Mouse (Mus musculus) MEL (cell line): ENCODE measurements around the gene Mettl27. TPM values are rescaled to one million over a fixed set of nuclear protein-coding genes. Genes with fewer than 3 reads are reported as not detected.

Experiments
- DNase-seq: peaks from one replicate; pipeline ENCODE4 v3.0.0; 2011; ENCODE audit warnings: low read depth, low spot score
- H3K27ac ChIP-seq: 2 replicates; pipeline ENCODE4 v1.5.1; 2012; ENCODE audit warnings: low read depth, mild to moderate bottlenecking, control low read depth, low read length, moderate library complexity; ENCODE audit not compliant: control insufficient read depth
- H3K27me3 ChIP-seq, 2 experiments: fragments of 150-350 bp in 1 of 2; sonication (generic) in 1 of 2; 2 replicates each; pipeline ENCODE4 v1.6.1; 2012; ENCODE audit warnings: low read length in 2 of 2, mild to moderate bottlenecking in 2 of 2, improper control_type of control experiment in 1 of 2, moderate library complexity in 1 of 2; ENCODE audit not compliant: insufficient read depth in 2 of 2, control insufficient read depth in 1 of 2
- H3K36me3 ChIP-seq, 2 experiments: 2 replicates each; pipeline ENCODE4 v1.6.1; 2012 to 2014; ENCODE audit warnings: low read length in 2 of 2, improper control_type of control experiment in 1 of 2, inconsistent platforms in 1 of 2, mild to moderate bottlenecking in 1 of 2; ENCODE audit not compliant: insufficient read depth in 2 of 2, control insufficient read depth in 1 of 2
- H3K4me1 ChIP-seq, 2 experiments: fragments of 150-350 bp in 1 of 2; sonication (generic) in 1 of 2; 2 replicates each; pipeline ENCODE4 v1.6.1; 2012; ENCODE audit warnings: low read length in 2 of 2, improper control_type of control experiment in 1 of 2, mild to moderate bottlenecking in 1 of 2; ENCODE audit not compliant: insufficient read depth in 2 of 2, control insufficient read depth in 1 of 2
- H3K4me3 ChIP-seq, 2 experiments: fragments of 150-350 bp in 1 of 2; sonication (generic) in 1 of 2; 2 replicates each; pipeline ENCODE4 v1.5.1; 2012; ENCODE audit warnings: low read depth in 2 of 2, low read length in 2 of 2, mild to moderate bottlenecking in 2 of 2, moderate library complexity in 2 of 2, control low read depth in 1 of 2, improper control_type of control experiment in 1 of 2; ENCODE audit not compliant: control insufficient read depth in 1 of 2, insufficient read depth in 1 of 2
- H3K79me2 ChIP-seq: 2 replicates; pipeline ENCODE4 v1.6.1; 2012; ENCODE audit warnings: mild to moderate bottlenecking, low read length, moderate library complexity; ENCODE audit not compliant: control insufficient read depth, poor library complexity, insufficient read depth
- H3K9ac ChIP-seq: 2 replicates; pipeline ENCODE4 v1.6.1; 2012; ENCODE audit warnings: low read depth, mild to moderate bottlenecking, control low read depth, low read length, moderate library complexity; ENCODE audit not compliant: control insufficient read depth, poor library complexity, severe bottlenecking
- H3K9me3 ChIP-seq: fragments of 150-350 bp; sonication (generic); replicated peaks from 2 replicates; pipeline ENCODE4 v1.6.1; 2012; ENCODE audit warnings: mild to moderate bottlenecking, low read length, improper control_type of control experiment, moderate library complexity; ENCODE audit not compliant: insufficient read depth
- BHLHE40 ChIP-seq: IDR thresholded peaks from 2 replicates; pipeline ENCODE4 v1.6.1; 2012; ENCODE audit warnings: low read depth, mild to moderate bottlenecking, inconsistent platforms, low read length, improper control_type of control experiment, borderline replicate concordance
- CHD1 ChIP-seq: IDR thresholded peaks from 2 replicates; pipeline ENCODE4 v1.6.1; 2012; ENCODE audit warnings: low read depth, mild to moderate bottlenecking, inconsistent platforms, low read length, improper control_type of control experiment
- CHD2 ChIP-seq: IDR thresholded peaks from 2 replicates; pipeline ENCODE4 v1.6.1; 2011; ENCODE audit warnings: low read length, improper control_type of control experiment
- CTCF ChIP-seq, 3 experiments: IDR thresholded peaks in 2 of 3; conservative IDR thresholded peaks in 1 of 3; 2 replicates each; pipeline ENCODE4 v1.5.1; 2011 to 2012; ENCODE audit warnings: low read length in 3 of 3, low read depth in 2 of 3, mild to moderate bottlenecking in 2 of 3, improper control_type of control experiment in 1 of 3, inconsistent platforms in 1 of 3, mixed read lengths in 1 of 3, moderate library complexity in 1 of 3; ENCODE audit not compliant: control insufficient read depth in 1 of 3, insufficient read depth in 1 of 3, poor library complexity in 1 of 3, severe bottlenecking in 1 of 3
- E2F4 ChIP-seq: IDR thresholded peaks from 2 replicates; pipeline ENCODE4 v1.6.1; 2011; ENCODE audit warnings: low read depth, low read length, improper control_type of control experiment, borderline replicate concordance
- ELF1 ChIP-seq: IDR thresholded peaks from 2 replicates; pipeline ENCODE4 v1.6.1; 2014; ENCODE audit warnings: low read depth, mild to moderate bottlenecking, inconsistent platforms, low read length, improper control_type of control experiment, moderate library complexity
- GABPA ChIP-seq: IDR thresholded peaks from 2 replicates; pipeline ENCODE4 v1.6.1; 2012; ENCODE audit warnings: low read depth, mild to moderate bottlenecking, inconsistent platforms, low read length, improper control_type of control experiment, moderate library complexity
- HCFC1 ChIP-seq: IDR thresholded peaks from 2 replicates; pipeline ENCODE4 v1.6.1; 2012; ENCODE audit warnings: low read depth, mild to moderate bottlenecking, inconsistent platforms, low read length, improper control_type of control experiment, moderate library complexity
- KAT2A ChIP-seq: conservative IDR thresholded peaks from 2 replicates; pipeline ENCODE4 v1.6.1; 2012; ENCODE audit warnings: low read depth, low read length, improper control_type of control experiment, inconsistent platforms
- MAFK ChIP-seq: IDR thresholded peaks from 2 replicates; pipeline ENCODE4 v1.6.1; 2011; ENCODE audit warnings: low read depth, mild to moderate bottlenecking, low read length, improper control_type of control experiment, borderline replicate concordance
- MAX ChIP-seq: IDR thresholded peaks from 2 replicates; pipeline ENCODE4 v1.6.1; 2011; ENCODE audit warnings: low read length, improper control_type of control experiment
- MYB ChIP-seq: IDR thresholded peaks from 2 replicates; pipeline ENCODE4 v1.6.1; 2011; ENCODE audit warnings: mild to moderate bottlenecking, low read depth, low read length, improper control_type of control experiment
- POLR2A ChIP-seq, 2 experiments: IDR thresholded peaks; 2 replicates each; pipeline ENCODE4 v1.6.1; 2011 to 2012; ENCODE audit warnings: low read length in 2 of 2, mild to moderate bottlenecking in 2 of 2, control low read depth in 1 of 2, improper control_type of control experiment in 1 of 2, low read depth in 1 of 2, moderate library complexity in 1 of 2; ENCODE audit not compliant: control insufficient read depth in 1 of 2, insufficient read depth in 1 of 2, poor library complexity in 1 of 2
- SIN3A ChIP-seq: IDR thresholded peaks from 2 replicates; pipeline ENCODE4 v1.6.1; 2012; ENCODE audit warnings: low read length, improper control_type of control experiment, inconsistent platforms
- SMC3 ChIP-seq: IDR thresholded peaks from 2 replicates; pipeline ENCODE4 v1.6.1; 2011; ENCODE audit warnings: low read depth, low read length, improper control_type of control experiment
- TAL1 ChIP-seq: IDR thresholded peaks from 2 replicates; pipeline ENCODE4 v1.6.1; 2012; ENCODE audit warnings: mild to moderate bottlenecking, inconsistent platforms, low read length, moderate library complexity, mixed read lengths
- TCF12 ChIP-seq: IDR thresholded peaks from 2 replicates; pipeline ENCODE4 v1.6.1; 2014; ENCODE audit warnings: low read depth, mild to moderate bottlenecking, inconsistent platforms, low read length, improper control_type of control experiment, moderate library complexity
- USF1 ChIP-seq: IDR thresholded peaks from 2 replicates; pipeline ENCODE4 v1.6.1; 2014; ENCODE audit warnings: low read depth, mild to moderate bottlenecking, inconsistent platforms, low read length, improper control_type of control experiment, moderate library complexity
- USF2 ChIP-seq, 2 experiments: IDR thresholded peaks; 2 replicates each; pipeline ENCODE4 v1.6.1; 2011 to 2012; ENCODE audit warnings: improper control_type of control experiment in 2 of 2, low read length in 2 of 2, borderline replicate concordance in 1 of 2, inconsistent platforms in 1 of 2, low read depth in 1 of 2, mild to moderate bottlenecking in 1 of 2; ENCODE audit not compliant: insufficient read depth in 1 of 2
- ZC3H11A ChIP-seq: IDR thresholded peaks from 2 replicates; pipeline ENCODE4 v1.6.1; 2012; ENCODE audit warnings: low read depth, mild to moderate bottlenecking, inconsistent platforms, low read length, improper control_type of control experiment
- ZMIZ1 ChIP-seq: IDR thresholded peaks from 2 replicates; pipeline ENCODE4 v1.6.1; 2012; ENCODE audit warnings: low read depth, mild to moderate bottlenecking, inconsistent platforms, low read length, improper control_type of control experiment, moderate library complexity
- ZNF384 ChIP-seq: IDR thresholded peaks from 2 replicates; pipeline ENCODE4 v1.6.1; 2012; ENCODE audit warnings: low read depth, mild to moderate bottlenecking, inconsistent platforms, low read length, improper control_type of control experiment
- polyA plus RNA-seq, 2 experiments: library from polyadenylated mRNA; stranded (reverse) in 1 of 2; unstranded in 1 of 2; fragments of >175 nt in 1 of 2; fragments of >200 nt in 1 of 2; gene quantifications; 2 replicates each; pipeline versions ENCODE4 v1.2.1 to v1.2.4; 2012; ENCODE audit warnings: low replicate concordance in 2 of 2, low read depth in 1 of 2; ENCODE audit not compliant: insufficient read length in 2 of 2, insufficient read depth in 1 of 2, missing spikeins in 1 of 2
- total RNA-seq: library from RNA; depleted of rRNA; stranded (reverse); fragments of 300-350 nt; gene quantifications from 2 replicates; pipeline ENCODE4 v1.2.3, GENCODE M21; 2012; rRNA removed

Gene Mettl27
- total RNA-seq (0.75 and 0.96 TPM in 2 replicates), polyA plus RNA-seq (1 to 10 TPM in 1 of 2 experiments, not detected in 1; 3.1 TPM)

- peak; percentile 71 for TF ChIP-seq MAX
- peak; percentile 74 for TF ChIP-seq SIN3A
- no peak for TF ChIP-seq ELF1
- 0 out of 4 replicates have a peak, but pooled peaks of 1 of the 2 experiments have one; percentile 19 for TF ChIP-seq USF2 (IDR thresholded peaks at IDR 0.05; ENCODE audit: borderline replicate concordance in 1 of 2, insufficient read depth in 1 of 2, low read depth in 1 of 2, low read length in 2 of 2)
- peak; percentile 81 for TF ChIP-seq USF1
- TF ChIP-seq ZMIZ1: no peak
- peak; percentile 58 for TF ChIP-seq ZNF384
- TF ChIP-seq SMC3: no peak
- peak; percentile 22 for TF ChIP-seq HCFC1
- 0 out of 4 replicates have a peak, but pooled peaks of 1 of the 2 experiments have one; percentile 16 for TF ChIP-seq POLR2A (IDR thresholded peaks at IDR 0.05; ENCODE audit: control insufficient read depth in 1 of 2, insufficient read depth in 1 of 2, low read depth in 1 of 2, low read length in 2 of 2, poor library complexity in 1 of 2)
- no peak for TF ChIP-seq CHD2
- peak; percentile 93 for TF ChIP-seq BHLHE40
- Histone ChIP-seq H3K4me1 (peaks cover 0 to 2% of the 10 kb centered on the region in 2 experiments; a peak in 1 of 4 replicates), H3K4me3 (peak within 1 kb of the TSS; percentile 85 to 98), H3K9me3 (no peaks in the 10 kb centered on the region), H3K27me3 (peaks cover 1 to 5% of the 10 kb centered on the region in 2 experiments; a peak in 3 of 4 replicates), H3K9ac (peak within 1 kb of the TSS; percentile 64), H3K36me3 (no peaks in the 10 kb centered on the region), H3K27ac (no peak within 1 kb of the TSS), H3K79me2 (no peaks in the 10 kb centered on the region)
- peak; percentile 94 for DNase-seq
These were observed at the start of gene Mettl27 for GRCm38 (mm10) chr5:134932179-134932902. TSS of gene Mettl27 (plus strand) at chr5:134932368.

- no peaks in the 10 kb centered on the region for H3K9me3 ChIP-seq
- no peak overlapping the region for H3K9ac ChIP-seq
- no peaks in the 10 kb centered on the region for H3K36me3 ChIP-seq
- H3K4me3 ChIP-seq: no peak overlapping the region
- H3K27ac ChIP-seq: no peak overlapping the region
- TF ChIP-seq MAFK (no peak), KAT2A (no peak), ZC3H11A (no peak), MAX (no peak), GABPA (no peak), TCF12 (no peak), MYB (no peak), CTCF (IDR thresholded peaks at IDR 0.05 in 2 of 3, conservative IDR thresholded peaks at IDR 0.05 in 1 of 3; ENCODE audit: control insufficient read depth in 1 of 3, insufficient read depth in 1 of 3, low read depth in 2 of 3, low read length in 3 of 3, poor library complexity in 1 of 3, severe bottlenecking in 1 of 3) (no peak), TAL1 (no peak), CHD1 (no peak), E2F4 (no peak), ZNF384 (no peak)
- TF ChIP-seq, all 39 proteins: peak for 0
- H3K4me1 ChIP-seq: no peaks in the 10 kb centered on the region
- no peaks in the 10 kb centered on the region for H3K79me2 ChIP-seq
- no peak for DNase-seq
- peaks cover 7 to 14% of the 10 kb centered on the region in 2 experiments for H3K27me3 ChIP-seq
These were observed 49.1 kb upstream of the Mettl27 start for GRCm38 (mm10) chr5:134883077-134883476.
